Mouse (Mus musculus): ENCODE measurements around the gene Nol3.

Nol3 gene

DNA sequence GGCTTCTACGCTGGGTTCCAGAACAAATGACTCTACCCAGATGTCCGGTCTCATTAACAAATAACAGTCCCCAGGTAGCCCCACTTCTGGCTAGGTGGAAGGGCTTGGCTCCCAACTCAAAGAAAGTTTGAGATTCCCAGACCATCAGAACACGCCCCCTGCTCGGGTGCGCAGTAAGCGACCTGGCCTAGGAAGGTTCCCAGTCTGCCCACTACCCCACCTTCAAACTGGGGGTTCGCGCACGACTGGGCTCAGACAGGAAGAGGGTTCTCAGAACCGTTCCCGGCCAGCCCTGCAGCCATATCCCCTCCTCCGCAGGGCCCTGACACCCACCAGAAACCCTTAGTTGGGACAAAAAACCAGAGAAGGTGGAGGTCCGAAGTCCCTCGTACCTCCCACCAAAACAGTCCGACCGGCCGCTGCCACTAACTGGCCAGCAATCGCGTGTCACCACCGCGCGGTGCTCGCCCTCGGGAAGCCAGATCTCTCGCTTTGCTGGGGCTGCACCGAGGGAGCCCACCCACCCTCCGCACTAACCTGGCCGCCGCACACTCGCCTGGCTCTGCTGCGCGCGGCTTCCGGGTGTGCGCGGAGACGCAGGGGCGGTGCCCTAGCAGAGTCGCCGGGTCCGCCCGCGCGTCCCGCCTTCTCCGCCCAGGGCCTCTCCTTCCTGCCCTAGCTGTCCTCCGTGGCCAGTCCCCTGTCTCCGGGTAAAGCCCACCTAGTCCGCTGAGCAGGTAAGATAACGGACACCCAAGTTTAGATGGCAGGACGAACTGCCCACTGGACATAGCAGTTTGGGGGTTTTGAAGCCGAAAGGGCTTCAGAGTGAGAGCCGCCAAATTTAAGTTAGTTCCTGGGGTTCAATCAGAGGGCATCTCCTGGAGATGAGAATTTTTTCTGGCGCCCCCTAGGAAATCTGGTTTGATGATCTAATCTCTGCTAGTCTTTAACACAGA, 11.6 kb upstream of the Nol3 start, which contains the start of the genes Tradd and Fbxl8:
Gene Tradd, minus strand, starts transcription at position 586 of the 959 bp plus-strand sequence.
Gene Fbxl8, plus strand, starts transcription at position 625 of the 959 bp plus-strand sequence.
- peak; percentile 59 for DNase-seq

DNA sequence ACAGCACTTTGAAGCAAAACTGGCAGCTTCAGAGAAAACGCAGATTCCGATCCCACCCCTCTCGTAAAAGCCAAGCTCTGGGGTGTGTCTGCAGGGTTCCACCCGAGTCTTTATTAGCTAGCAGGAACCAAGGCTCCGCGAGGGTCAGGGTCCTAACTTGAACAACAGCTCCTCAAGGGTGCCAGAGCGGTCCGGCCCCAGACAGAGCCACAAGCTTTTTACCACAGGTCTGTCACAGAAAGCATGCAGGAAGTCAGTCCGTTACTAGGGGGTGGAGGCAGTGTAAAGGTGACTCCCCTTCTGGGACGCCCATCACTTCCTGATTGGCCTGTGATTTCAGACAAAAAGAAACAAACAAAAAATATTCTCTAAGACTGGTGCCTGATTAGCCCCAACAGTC, 10.8 kb upstream of the Nol3 start:
- peak; percentile 32 for DNase-seq

DNA sequence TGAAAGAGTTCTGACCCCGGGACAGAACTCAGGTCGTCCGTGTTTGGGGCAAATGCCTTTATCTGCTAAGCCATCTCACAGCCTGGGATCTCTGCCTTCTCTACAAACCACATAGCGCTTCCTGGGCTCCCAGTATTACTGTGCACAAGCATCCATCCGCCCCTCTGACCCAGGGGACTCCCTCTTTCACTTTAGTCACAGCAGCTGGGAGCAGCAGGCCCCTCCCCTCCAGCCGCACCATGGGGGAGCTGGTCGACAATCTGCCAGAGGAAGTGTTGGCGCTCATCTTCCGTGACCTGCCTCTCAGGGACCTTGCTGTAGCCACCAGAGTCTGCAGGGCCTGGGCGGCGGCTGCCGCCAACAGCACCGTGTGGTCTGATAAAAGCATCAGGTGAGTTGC, 9.2 kb upstream of the Nol3 start:
- DNase-seq, result peak; percentile 35

DNA sequence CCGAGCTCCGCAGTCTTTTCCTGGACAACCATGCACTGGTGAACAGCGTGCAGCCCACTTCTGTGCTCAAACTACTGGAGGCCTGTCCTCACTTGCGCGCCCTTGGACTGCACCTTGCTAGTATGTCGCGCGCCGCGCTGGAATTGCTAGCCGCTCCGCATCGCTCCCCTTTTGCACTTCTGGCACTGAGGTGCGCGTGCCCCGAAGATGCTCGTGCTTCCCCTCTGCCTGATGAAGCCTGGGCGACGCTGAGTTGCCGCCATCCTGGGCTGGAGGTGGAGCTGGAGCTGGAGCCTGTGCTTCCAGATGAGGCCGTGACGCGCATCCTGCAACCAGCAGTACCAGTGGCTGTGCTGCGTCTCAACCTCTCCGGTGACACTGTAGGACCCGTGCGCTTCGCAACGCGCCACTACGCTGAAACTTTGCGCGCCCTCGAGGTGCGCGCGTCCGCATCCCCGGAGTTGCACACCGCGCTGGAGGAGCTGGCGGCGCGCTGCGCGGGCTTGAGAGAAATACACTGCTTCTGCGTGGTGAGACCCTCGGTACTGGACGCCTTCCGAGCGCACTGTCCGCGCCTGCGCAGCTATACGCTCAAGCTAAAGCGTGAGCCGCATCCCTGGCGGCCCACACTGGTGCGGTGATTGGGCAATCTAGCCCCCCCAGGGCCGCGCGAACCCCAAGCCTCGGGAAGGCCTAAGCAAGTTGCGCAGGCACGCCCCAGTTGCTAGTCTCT, 7.4 kb upstream of the Nol3 start:
- peak; percentile 82 for DNase-seq

DNA sequence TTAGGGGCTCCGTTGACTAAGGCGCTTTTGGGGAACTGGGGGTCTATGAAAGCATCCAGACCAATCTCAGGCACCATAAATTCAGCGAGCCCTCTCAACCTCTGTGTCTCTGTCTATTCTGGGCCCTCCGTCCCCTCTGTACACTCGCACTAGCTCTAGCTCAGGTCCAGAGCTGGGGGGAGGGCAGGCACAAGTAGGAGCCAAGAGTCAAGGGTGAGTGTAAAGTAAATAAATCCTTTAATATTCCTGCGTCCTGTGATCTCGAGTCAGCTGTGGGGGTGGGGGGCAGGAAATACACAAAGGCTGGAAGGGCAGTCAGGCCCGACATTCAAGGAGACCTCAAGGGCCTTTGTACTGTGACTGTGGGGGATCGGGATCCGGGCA, 6.9 kb upstream of the Nol3 start:
- no peak for DNase-seq

DNA sequence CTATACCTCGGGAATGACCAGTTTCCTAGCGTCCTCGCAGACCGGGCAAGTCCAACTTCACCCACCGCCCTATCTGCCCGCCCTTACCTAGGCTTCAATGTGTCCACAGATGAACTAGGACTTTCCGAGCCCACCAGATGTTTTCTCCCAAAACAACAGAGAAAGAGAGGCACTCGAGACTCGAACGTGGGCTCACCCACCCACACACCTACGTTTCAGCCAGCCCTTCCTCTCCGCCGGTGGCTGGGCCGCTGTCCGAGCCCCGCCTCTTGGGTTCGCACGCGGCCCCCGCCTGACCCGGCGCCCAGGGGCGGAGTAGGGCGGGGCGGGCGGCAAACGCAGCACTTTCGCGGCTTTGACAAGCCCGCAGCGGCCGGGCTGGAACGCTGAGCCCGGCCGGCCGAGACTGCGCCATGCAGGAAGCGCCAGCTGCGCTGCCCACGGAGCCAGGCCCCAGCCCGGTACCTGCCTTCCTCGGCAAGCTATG, 6.4 kb upstream of the Nol3 start, which contains the start of gene Hsf4:
Gene Hsf4, plus strand, starts transcription at position 341 of the 487 bp plus-strand sequence.
- DNase-seq, result peak; percentile 77

DNA sequence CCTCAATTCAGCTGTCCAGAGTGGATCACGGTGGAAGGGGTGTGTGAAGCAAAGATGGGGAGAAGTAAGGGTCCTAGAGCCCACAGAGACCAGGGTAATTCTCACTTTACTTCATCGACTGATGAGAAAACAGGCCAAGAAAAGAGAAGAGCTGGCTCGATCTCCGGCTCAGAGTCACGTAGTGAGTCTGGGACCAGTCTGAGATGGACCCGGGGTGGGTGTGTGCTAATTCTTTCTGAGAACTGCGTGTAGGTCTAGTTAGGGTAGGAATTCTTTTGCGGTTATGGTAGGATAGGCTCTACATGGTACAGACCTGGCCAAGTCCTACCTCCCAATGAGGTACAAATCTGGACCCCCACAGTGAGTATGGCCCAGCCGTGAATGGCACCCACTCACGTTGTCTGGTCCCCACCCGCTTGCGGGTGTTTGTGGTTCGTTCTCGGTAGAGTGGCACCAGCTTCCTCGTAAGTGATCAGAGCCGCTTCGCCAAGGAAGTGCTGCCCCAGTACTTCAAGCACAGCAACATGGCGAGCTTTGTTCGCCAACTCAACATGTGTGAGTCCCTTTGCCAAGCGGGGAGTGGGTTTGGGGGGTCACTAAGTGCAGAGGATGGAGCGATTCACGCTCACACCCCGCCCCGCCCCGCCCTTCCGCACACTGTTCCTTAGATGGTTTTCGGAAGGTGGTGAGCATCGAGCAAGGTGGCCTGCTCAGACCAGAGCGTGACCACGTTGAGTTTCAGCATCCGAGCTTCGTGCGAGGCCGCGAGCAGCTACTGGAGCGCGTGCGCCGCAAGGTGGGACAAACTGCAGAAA, 5.6 kb upstream of the Nol3 start:
- peak; percentile 53 for DNase-seq

DNA sequence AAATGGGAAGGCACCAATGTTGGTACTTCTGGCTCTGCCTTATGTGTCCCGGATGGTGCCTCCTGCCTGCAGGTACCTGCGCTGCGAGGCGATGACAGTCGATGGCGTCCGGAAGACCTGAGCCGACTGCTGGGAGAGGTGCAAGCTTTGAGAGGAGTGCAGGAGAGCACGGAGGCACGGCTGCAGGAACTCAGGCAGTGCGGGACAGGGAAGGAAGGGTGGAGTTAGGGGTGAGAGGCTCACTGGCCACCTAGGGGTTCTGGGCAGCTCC, 5.1 kb upstream of the Nol3 start:
- DNase-seq, result peak; percentile 41

DNA sequence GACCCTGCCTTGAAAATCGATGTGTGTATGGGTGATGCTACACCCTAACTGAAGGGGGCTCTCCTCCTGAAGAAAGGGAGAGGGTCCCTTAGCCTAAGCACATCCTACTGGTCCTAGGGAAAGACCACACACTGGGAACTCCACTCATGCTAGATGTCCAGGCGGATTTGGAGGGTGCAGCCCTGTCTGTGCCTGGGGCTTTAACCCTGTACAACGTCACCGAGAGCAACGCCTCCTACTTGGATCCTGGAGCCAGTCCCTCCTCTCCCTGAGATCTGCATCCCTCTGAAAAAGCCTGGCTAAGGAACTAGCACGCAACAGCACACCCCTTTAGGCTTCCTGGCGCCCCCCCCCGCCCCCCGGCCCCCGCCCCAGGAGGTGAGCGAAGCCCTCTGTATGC, 553 bp upstream of the Nol3 start:
- DNase-seq, result no peak

DNA sequence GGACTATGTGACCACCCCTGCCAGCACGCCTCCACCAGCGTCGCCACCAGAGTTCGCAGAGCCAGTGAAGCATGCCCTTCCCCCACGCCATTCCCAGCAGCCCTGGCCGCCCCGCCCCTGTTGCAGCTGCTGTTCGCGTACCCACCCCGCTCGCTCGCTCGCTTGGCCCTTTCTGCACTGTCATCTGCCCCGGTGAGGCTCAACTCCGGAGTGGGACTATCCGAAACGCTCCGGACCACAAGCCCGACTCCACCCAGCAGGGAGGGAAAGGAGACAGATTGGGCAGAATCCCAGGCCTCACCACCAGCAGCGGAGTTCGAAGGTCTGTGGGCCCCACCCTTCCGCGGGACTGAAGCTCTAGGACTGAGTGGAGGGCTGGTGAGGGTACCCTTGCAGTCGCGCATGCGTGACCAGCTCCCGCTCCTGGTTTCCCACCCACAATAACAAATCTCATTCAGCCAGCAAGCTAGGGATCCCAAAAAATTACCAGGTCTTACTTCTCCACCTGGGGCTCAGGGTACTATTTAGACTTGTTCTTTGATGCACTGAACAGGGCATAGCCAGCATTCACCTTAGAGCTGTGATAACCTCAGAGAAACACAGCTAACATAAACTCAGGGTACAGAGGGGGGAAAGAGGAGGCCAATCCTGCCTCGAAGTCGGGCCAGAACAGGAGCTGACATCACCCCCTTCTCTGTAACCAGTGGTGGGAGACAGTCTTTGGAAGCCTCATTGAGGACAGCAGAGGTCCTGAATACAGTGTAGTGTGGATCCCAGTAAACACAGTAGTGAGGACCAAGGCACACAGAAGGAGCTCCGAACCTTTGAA, 566 bp downstream of the Nol3 start:
- DNase-seq, result peak; percentile 46

DNA sequence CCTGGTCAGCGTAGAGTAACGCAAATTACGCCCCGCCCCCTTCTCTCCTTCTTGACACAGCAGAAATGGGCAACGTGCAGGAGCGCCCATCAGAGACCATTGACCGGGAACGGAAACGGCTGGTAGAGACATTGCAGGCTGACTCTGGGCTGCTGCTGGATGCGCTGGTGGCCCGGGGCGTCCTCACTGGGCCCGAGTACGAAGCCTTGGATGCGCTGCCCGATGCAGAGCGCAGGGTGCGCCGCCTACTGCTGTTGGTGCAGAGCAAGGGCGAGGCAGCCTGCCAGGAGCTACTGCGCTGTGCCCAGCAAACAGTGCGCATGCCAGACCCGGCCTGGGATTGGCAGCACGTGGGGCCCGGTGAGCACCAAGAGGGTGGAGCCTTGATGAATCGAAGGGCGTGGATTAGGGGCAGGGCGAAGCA, 3.0 kb downstream of the Nol3 start:
- DNase-seq, result peak; percentile 95

DNA sequence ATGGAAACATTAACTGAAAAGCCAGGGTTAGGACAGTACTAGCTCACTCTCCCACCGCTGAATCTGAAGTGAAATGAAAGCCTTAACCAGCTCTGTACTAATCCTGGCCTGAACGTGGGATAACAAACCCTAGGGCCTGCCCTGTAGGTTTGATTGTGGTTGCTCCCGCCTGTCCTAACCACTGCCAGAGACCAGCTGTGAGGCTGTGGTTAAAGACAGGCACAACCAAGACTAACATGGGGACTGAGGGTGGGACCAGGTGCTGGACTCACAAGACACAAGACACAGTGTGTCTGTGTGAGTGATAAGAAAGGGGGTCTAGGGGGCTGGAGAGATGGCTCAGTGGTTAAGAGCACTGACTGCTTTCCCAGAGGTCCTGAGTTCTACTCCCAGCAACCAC, 4.6 kb downstream of the Nol3 start:
- DNase-seq, result no peak

DNA sequence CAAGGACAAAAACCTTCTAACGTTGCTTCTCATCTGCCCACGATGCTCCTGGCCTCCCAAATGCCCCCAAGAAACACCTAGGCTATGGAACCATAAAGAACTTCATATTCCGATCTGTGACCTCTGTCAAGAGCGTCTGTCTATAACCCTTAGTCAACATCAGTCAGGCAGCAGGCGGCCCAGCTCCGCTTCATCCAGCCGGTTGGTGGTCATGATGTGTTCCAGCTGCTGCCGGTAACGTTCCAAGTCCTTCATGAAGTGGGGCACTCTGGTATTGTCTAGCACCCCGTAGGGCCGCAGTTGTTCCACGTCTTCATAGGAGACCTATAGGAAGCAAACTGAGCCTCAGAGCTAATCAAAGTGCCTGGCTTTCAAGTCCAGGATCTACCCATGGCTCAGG, 5.9 kb downstream of the Nol3 start:
- DNase-seq, result no peak

DNA sequence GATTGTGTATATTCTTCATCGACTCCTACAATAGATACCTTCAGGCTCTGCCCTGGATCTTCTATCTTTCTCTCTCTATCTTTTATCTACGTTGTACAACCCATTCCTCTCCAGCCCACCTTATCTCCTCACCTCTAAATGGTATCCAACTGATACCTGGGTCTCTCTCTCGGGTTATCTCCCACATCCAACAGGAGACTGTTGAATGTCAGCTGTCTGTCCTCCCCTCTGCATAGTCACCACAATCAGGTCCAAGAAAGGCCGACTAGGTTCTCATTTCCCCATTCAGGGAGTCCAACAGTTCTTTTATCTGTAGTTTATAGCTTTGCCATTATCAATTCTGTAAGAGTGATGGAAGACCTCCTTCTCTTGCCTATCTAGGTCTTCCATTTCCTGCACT, 6.3 kb downstream of the Nol3 start:
- no peak for DNase-seq

DNA sequence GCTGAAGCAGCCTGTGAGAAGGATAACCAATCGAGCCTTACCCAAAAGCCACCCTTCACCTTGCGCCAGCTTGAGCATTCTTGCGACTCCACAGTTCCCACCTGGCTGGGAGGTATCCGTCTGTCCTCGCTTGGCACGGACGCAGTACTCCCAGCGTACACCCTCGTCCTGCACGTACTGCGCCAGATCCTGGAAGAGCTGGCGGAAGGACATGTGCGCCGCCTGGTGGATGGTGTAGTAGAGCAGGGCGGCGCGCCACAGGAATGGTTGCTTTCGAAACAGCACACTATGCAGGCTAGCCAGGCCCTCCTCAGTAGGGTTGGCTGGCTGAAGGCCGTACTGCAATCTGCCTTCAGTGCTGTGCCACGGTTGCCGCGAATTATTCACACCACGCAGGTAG, 7.1 kb downstream of the Nol3 start:
- peak; percentile 77 for DNase-seq

DNA sequence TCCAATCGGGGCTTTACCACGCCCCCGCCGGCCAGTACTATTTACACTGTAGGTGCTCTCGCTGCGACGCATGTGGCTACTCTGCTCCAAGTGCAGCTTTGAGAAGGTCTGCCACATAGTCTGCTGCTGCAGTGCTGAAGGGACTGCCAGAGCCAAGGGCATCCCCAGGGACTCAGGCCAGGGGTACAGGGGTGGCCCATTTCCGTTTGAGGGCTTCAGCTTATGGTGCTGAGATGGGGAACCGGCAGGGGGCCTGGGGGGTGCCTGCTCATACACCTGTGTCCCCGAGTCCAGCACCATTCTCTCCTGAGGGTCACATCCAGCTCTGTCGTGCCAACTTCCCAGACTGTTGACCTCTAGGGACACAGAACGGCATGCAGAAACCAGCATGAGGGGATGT, 9.6 kb downstream of the Nol3 start:
- peak; percentile 61 for DNase-seq

DNA sequence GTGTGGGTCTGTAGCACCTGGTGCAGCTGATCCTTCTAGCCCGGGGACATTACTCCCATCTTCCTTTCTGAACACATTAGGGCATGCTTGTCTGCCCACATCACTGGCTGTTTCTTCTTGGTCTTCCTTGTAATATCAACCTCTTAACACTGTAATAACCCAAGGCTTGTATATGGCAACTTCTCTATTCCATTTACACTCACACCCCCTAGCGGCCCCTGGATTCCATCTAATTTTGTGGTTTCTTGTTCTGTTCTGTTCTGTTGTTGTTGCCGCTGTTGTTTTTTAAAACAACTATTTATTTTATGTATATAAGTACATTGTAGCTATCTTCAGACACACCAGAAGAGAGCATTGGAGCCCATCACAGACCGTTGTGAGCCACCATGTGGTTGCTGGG, 11.0 kb downstream of the Nol3 start:
- no peak for DNase-seq

DNA sequence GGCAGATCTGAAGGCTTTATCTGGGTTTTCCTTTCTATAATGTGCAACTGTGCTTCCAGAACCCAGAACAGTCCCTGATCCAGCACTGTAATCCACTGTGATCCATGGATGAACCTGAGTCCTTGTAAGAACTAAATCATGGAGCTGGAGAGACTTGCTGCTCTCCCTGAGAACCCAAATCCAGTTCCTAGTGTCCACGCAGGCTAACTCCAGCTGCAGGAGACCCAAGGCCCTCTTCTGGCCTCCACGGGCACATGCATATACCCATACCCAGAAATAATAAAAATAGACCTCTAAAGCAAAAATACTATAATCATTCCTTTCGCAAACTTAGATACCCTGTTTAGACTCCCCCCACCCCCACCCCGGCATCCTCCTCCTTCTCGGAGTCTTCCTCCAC, 12.3 kb downstream of the Nol3 start:
- DNase-seq, result no peak

DNA sequence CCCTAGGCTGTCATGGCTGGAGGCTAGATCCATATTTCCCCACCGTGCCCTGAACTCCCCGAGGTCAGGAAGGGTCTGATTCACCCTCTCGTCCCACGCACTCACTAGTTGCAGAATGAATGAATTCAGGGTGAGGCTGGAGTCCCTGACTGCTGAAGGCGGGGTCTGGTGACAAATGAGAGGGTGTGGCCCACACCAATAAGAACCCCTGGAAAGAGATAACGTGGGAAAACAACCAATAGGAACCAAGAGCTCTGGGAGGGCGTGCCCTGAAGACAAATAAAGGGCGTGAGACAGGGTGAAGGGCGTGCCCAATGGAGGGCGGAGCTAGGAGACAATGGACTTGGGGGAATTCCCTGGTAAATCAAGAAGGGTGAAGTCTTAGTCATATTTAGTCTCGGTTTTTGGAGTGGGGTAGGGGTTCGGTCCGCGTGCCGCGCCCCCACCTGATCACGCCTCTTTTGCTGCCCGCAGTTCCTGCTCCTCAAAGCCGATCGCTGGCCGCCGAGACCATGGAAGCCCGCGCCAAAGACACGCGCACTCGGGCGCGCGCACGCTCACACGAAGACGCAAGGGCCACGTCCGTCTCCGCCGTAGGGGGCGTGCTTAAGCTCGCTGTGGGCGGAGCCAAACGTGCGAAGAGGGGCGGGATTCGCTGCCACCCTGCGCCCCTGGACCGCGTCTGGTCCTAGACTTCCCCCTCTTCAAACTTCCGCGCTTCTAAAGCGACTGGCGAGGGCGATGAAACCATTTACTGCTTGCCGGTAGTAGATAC, 13.2 kb downstream of the Nol3 start:
- peak; percentile 97 for DNase-seq

DNA sequence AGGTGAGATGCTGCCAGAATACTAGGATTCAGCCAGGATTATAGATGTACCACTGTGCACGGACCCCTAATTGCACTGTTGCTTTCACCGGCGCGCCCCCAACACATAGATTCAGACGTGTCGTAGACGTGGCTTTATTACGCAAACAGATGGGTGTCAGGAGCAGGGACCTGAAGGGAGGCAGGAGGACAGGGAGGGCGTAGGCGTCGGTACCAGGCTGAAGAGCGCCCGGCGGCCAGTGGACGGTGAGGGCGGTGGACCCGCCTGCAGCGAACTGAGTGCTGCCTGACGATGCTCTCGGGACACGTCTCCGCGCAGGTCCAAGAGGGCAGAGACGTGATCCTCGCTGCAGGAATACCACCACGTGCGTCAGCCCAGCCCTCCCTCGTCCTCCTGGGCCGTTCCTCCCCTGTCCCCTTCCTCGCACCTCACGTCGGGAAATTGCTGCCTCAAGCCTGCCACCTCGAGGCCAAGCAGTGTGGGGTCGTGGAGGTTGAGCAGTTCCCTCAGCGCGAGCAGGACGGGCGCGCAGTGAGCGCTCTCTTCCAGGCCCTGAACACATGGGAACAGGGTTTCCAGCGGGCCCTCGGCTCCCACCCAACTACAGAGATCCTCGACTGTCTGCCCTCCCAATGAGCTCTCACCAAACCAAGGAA, 14.0 kb downstream of the Nol3 start, which contains the start of gene 4931428F04Rik:
Gene 4931428F04Rik, minus strand, starts transcription at position 60 of the 656 bp plus-strand sequence.
- peak; percentile 86 for DNase-seq
